Mouse (Mus musculus): ENCODE data around the gene 1700001P01Rik.

DNA sequence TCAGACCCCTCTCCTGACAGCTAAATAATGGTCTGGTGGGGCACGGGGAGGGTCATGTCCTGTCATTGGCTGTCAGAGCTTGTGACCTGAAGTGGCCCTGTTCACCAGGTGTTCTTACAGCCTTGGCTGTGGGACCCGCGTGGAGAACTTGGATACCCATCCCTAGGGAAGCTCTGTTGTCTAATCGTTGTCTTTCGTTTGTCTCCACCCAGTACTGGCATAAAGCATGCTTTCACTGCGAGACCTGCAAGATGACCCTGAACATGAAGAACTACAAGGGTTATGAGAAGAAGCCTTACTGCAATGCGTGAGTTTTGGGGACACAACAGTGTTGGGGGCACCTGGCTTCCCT, 30.9 kb upstream of the 1700001P01Rik start:
- TF ChIP-seq CTCF (IDR thresholded peaks at IDR 0.05; ENCODE audit: extremely low read depth, insufficient read depth, insufficient read length, insufficient replicate concordance) (no peak), POLR2A (IDR thresholded peaks at IDR 0.05; ENCODE audit: low read depth, low read length) (no peak)
